Mouse (Mus musculus) heart, embryonic 14.5 days (tissue): Measurements from ENCODE around the gene Lrrc4. TPM values are rescaled to one million over a fixed set of nuclear protein-coding genes. Genes with fewer than 3 reads are reported as not detected.

ENCODE experiments used
- ATAC-seq: fragments of 200-750 bp; cut with Nextera tagmentation; 2 replicates; pipeline ENCODE4 v1.8.0; 2017; ENCODE audit warnings: low read depth, moderate TSS enrichment; ENCODE audit not compliant: insufficient number of reproducible peaks, insufficient read depth, low FRiP score
- H3K27ac ChIP-seq, 2 experiments: fragments of 200-500 bp in 1 of 2; fragments of 300-500 bp in 1 of 2; sonication (generic) in 1 of 2; replicated peaks in 1 of 2; 2 replicates each; pipeline ENCODE4 v1.5.1; 2012 to 2014; ENCODE audit warnings: low read depth in 2 of 2, low read length in 2 of 2, control low read depth in 1 of 2, mild to moderate bottlenecking in 1 of 2, mixed read lengths in 1 of 2; ENCODE audit not compliant: control insufficient read depth in 1 of 2, insufficient read depth in 1 of 2
- H3K27me3 ChIP-seq: fragments of 300-500 bp; sonication (generic); 2 replicates; pipeline ENCODE4 v1.6.1; 2014; ENCODE audit warnings: mild to moderate bottlenecking, low read length, control low read depth; ENCODE audit not compliant: control insufficient read depth, insufficient read depth
- H3K36me3 ChIP-seq: fragments of 300-500 bp; sonication (generic); 2 replicates; pipeline ENCODE4 v1.6.1; 2014; ENCODE audit warnings: mild to moderate bottlenecking, control low read depth, low read length, mixed read lengths; ENCODE audit not compliant: control insufficient read depth, insufficient read depth
- H3K4me1 ChIP-seq, 2 experiments: fragments of 200-500 bp in 1 of 2; fragments of 300-500 bp in 1 of 2; sonication (generic) in 1 of 2; 2 replicates each; pipeline ENCODE4 v1.6.1; 2012 to 2014; ENCODE audit warnings: low read length in 2 of 2, control low read depth in 1 of 2, mixed read lengths in 1 of 2; ENCODE audit not compliant: control insufficient read depth in 2 of 2, insufficient read depth in 2 of 2
- H3K4me2 ChIP-seq: fragments of 300-500 bp; sonication (generic); 2 replicates; pipeline ENCODE4 v1.6.1; 2014; ENCODE audit warnings: mild to moderate bottlenecking, low read length
- H3K4me3 ChIP-seq, 2 experiments: fragments of 200-500 bp in 1 of 2; fragments of 300-500 bp in 1 of 2; sonication (generic) in 1 of 2; 2 replicates each; pipeline ENCODE4 v1.5.1; 2012 to 2014; ENCODE audit warnings: low read length in 2 of 2, mild to moderate bottlenecking in 2 of 2, control low read depth in 1 of 2, low read depth in 1 of 2, moderate library complexity in 1 of 2; ENCODE audit not compliant: control insufficient read depth in 1 of 2, insufficient read depth in 1 of 2
- H3K9ac ChIP-seq: fragments of 300-500 bp; sonication (generic); 2 replicates; pipeline ENCODE4 v1.6.1; 2014; ENCODE audit warnings: mild to moderate bottlenecking, low read length
- H3K9me3 ChIP-seq: fragments of 300-500 bp; sonication (generic); 2 replicates; pipeline ENCODE4 v1.6.1; 2016; ENCODE audit warnings: low read length, control low read depth; ENCODE audit not compliant: control insufficient read depth
- WGBS: fragments of 180-500 bp; shearing (Covaris S2); extraction: QIAGEN DNeasy Blood & Tissue Kit; methylation state at CpG from one replicate; pipeline ENCODE4 v1.1.7; 2014; 5-methylcytosine and 5-hydroxymethylcytosine counted together
- polyA plus RNA-seq: library from polyadenylated mRNA; unstranded; fragments of >200 nt; fragmentation: Nextera tagmentation; extraction: Ambion mirVana; gene quantifications from 2 replicates; pipeline ENCODE4 v1.2.1, GENCODE M21; 2014

Gene Lrrc4
- polyA plus RNA-seq, 1 experiment from 2014 or later, result 0.45 TPM

DNA sequence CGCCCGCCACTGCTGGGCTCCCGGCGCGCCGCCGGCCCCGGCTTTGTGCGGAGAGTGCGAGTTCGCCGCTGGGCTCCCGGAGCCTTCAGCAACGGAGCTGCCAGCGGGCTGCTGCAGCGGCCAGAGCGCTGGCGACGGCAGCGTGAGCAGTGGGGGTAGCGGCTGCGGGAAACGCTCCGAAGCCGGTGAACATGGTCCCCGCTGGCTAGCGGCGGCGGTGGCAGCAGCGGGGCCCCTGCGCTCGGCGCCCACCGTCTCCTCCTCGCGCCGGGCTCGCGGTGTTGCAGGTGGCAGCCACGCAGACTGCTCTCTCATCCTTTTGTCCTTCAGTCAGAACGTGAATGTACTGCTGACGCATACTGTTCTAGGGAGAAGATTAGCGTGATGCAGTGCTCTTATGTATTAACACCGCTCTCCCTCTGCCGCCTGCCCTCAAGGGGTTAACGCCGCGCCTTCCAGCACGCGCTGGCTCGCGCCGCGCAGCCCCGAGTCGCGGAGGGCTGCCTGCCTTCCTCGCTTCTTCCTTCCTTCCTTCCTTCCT lies 1.3 kb upstream of the Lrrc4 start:
- peak overlapping the region; percentile 72 for H3K9ac ChIP-seq
- H3K27ac ChIP-seq, result no peak overlapping the region

DNA sequence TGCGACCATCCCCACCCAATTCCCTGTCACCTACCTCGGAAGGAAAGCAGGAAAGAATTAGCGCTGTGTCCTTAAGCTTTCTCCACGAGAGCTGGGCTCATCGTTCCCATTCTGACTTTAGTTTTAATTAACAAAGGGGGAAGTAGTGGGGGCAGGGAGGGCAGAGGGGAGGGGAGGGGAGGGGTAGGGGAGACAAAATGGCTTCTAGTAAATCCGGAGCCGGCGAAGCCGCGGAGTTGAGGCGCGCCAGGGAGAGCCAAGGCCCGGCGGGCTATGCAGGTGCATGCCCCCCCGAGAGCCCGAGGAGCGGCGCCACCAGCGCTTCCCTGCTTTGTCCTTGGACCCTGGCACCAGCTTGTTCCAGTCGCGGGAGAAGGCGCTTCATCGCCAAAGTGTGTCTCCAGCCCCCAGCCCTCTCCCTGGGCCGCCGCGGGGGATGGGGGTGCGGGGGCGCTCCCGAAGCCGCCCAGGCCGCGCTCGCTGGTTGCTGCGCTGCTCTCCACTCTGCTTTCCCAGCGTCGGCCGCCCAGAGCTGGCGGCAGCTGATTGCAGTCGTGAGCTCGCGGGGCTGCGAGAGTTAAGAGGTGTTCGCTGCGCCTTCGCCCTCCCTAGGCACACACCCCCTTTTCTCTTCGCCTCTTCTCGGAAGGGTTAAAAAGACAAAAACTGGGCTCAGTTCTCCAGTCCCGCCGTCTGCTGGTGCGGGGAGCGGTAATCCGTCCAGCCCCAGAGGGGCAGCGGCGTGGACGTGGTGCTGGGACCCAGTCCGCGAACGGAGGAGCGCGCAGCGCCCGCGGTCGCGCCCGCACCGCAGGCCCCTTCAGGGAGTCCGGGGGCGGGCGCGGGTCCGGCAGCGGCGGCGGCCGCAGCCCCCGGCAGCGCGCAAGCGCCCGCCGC lies 555 bp upstream of the Lrrc4 start:
- peak overlapping the region; percentile 72 for H3K9ac ChIP-seq
- H3K4me2 ChIP-seq, result peak overlapping the region; percentile 100
- H3K27ac ChIP-seq, result no peak overlapping the region
- H3K4me3 ChIP-seq, result peak overlapping the region; percentile 52 to 69
- H3K4me1 ChIP-seq, result peaks cover 4 to 13% of the 10 kb centered on the region in 2 experiments; a peak in 2 of 4 replicates
- no peaks in the 10 kb centered on the region for H3K9me3 ChIP-seq
- peaks cover 20% of the 10 kb centered on the region; the same call in 1 of the 2 replicates for H3K27me3 ChIP-seq
- WGBS, result under 1% methylated on average over 71 of the region's 82 CpGs
- H3K36me3 ChIP-seq, result no peaks in the 10 kb centered on the region
- ATAC-seq, result peak; percentile 58

More for the DNA sequence above, 1.3 kb upstream of the Lrrc4 start:
- H3K4me2 ChIP-seq, result peak overlapping the region; percentile 100
- H3K4me1 ChIP-seq, result peaks cover 4 to 13% of the 10 kb centered on the region in 2 experiments; a peak in 2 of 4 replicates
- ATAC-seq, result peak; percentile 43; the same call in 1 of the 2 replicates
- no peaks in the 10 kb centered on the region for H3K36me3 ChIP-seq
- under 1% methylated on average over 57 of the region's 58 CpGs for WGBS
- peak overlapping the region; percentile 52 to 69 for H3K4me3 ChIP-seq
- peaks cover 20% of the 10 kb centered on the region; the same call in 1 of the 2 replicates for H3K27me3 ChIP-seq
- no peaks in the 10 kb centered on the region for H3K9me3 ChIP-seq

DNA sequence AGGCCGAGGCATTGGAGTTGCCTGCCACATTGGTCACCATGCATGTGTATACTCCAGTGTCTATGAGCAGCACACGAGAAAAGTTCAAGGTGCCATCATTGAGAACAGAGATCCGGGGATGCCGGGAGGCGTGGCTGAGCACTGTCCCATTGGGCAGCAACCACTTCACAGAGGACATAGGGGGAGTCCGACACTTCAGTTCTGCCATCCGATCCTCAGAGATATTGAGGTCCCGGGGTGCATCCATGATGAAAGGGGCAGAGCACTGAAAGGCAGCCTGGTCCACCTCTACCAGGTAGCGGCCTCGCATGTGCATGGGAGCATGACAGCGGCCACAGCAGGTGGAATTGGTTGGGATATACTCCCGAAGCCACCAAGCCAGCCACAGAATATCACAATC lies 1.2 kb downstream of the Lrrc4 start:
- Histone ChIP-seq H3K27ac (no peak overlapping the region), H3K9me3 (no peaks in the 10 kb centered on the region), H3K36me3 (no peaks in the 10 kb centered on the region), H3K4me2 (no peak overlapping the region), H3K4me1 (peaks cover 4 to 13% of the 10 kb centered on the region in 2 experiments; a peak in 2 of 4 replicates), H3K9ac (no peak overlapping the region), H3K4me3 (no peak overlapping the region), H3K27me3 (peaks cover 20% of the 10 kb centered on the region; the same call in 1 of the 2 replicates)
- 94% methylated on average over 12 of the region's 12 CpGs for WGBS
- no peak for ATAC-seq

DNA sequence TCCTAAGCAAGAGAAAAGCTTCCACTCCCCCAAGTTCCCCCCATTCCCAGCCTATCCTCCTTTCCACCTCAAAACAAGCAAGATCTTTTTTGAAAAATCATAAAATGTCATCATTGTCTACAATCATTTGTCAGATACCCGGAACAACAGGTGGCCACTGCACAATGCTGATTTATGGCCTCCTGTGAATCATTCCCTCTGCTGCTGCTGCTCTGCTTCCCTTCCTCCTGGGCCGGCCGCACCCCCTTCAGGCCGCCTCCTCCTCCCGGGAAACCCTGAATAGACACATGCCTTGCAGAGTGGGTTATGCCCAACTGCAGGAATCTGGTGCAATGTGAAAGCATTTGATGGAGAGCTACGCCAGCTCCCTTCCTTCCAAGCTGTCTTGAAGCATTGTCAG lies 3.0 kb downstream of the Lrrc4 start:
- Histone ChIP-seq H3K4me1 (peaks cover 3 to 9% of the 10 kb centered on the region in 2 experiments; a peak in 2 of 4 replicates), H3K27ac (no peak overlapping the region), H3K4me2 (no peak overlapping the region), H3K9me3 (no peaks in the 10 kb centered on the region), H3K36me3 (no peaks in the 10 kb centered on the region), H3K4me3 (no peak overlapping the region), H3K27me3 (0 out of 2 replicates have a peak, but pooled peaks cover 15% of the 10 kb centered on the region), H3K9ac (no peak overlapping the region)
- 41% methylated on average over 6 of the region's 6 CpGs for WGBS
- no peak for ATAC-seq

DNA sequence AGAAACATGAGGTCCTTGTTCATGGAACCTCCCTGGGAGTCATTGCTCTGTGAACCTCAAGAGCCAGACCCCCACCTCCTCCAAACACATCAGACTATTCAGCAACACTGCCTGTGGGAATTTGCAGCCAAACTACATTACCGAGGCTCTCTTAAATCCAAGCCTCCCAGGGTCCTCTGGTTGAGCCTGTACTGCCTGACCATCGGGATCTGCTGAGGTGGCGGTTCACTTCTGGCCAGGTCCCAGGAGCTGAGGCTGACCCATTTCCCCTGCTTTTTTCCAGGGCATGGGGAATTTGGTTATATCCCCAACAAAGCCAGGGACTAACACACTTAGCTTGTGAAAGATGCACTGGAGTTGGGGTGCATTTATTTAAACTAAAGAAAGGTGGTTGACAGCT lies 4.0 kb downstream of the Lrrc4 start:
- Histone ChIP-seq H3K9ac (no peak overlapping the region), H3K4me3 (no peak overlapping the region), H3K4me1 (peaks cover 2 to 6% of the 10 kb centered on the region in 2 experiments; a peak in 1 of 4 replicates), H3K4me2 (no peak overlapping the region), H3K27me3 (0 out of 2 replicates have a peak, but pooled peaks cover 15% of the 10 kb centered on the region), H3K27ac (no peak overlapping the region), H3K9me3 (no peaks in the 10 kb centered on the region), H3K36me3 (no peaks in the 10 kb centered on the region)
- 58% methylated on average over 3 of the region's 3 CpGs for WGBS
- ATAC-seq, result no peak

DNA sequence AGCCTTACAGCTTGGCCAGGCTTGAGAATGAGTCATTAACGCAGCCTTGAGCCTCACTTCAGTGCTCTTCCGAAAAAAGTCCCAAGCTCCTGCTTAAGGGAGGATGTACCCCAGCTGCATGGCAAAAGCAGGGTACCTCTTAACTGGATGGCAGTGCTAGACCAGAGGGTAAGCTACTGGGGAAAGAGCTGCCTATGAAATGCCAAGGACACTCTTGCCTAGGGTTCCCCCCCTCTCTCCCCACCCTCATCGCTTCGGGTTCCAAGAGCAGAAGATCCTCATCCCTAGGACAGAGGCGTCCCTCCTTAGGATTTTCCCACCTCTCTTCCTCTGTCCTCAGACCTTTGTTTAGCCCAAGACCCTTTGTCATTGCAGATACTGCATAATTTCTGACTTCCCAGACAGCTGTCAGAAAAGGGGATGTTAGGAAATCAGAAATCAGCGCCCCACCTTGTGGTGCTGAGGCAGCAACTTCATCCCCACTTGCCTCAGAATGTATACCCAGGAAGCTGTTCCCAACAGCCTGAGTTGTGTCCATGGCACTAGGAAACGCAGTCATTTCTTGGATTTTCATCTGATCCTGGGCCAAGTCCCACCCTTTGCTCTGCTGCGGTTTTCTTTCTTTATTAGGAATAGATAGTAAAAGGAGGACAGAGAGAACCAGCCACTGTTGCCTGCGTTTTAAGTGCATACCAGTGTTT lies 4.7 kb downstream of the Lrrc4 start:
- Histone ChIP-seq H3K4me3 (no peak overlapping the region), H3K9ac (no peak overlapping the region), H3K4me2 (no peak overlapping the region), H3K4me1 (peaks cover 2 to 5% of the 10 kb centered on the region in 2 experiments; a peak in 1 of 4 replicates), H3K27ac (no peak overlapping the region), H3K36me3 (no peaks in the 10 kb centered on the region), H3K27me3 (0 out of 2 replicates have a peak, but pooled peaks cover 15% of the 10 kb centered on the region), H3K9me3 (no peaks in the 10 kb centered on the region)
- 73% methylated on average over 9 of the region's 9 CpGs for WGBS
- no peak for ATAC-seq

DNA sequence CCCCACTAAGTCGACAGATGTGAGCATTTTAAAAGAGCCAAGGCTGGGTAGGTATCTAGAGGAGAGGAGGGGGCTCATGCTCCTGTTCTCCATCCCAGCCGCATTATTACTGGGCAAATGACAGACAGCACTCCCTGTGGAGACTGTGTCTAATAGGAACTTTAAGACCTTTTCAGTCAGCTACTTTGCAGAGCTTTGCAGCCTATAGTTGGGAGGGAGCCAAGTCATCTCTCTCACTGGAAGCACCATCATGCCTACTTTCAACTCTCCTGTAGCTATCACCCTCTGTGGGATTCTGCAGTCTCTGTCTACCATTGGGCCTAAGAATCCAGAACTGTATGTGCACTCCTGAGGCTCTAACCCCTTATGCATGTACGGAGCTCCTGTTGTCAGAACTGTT lies 5.7 kb downstream of the Lrrc4 start:
- H3K4me2 ChIP-seq, result no peak overlapping the region
- no peaks in the 10 kb centered on the region for H3K9me3 ChIP-seq
- H3K9ac ChIP-seq, result no peak overlapping the region
- 0 out of 2 replicates have a peak, but pooled peaks cover 8% of the 10 kb centered on the region for H3K27me3 ChIP-seq
- no peaks in the 10 kb centered on the region for H3K4me1 ChIP-seq
- ATAC-seq, result no peak
- H3K36me3 ChIP-seq, result no peaks in the 10 kb centered on the region
- no peak overlapping the region for H3K4me3 ChIP-seq
- no peak overlapping the region for H3K27ac ChIP-seq
- 68% methylated on average over 3 of the region's 3 CpGs for WGBS
